Mouse (Mus musculus) 3T3-L1 (cell line): Measurements from ENCODE around the gene Cavin4.
"Not testable (repeated sequence)": the region's sequence is repeated elsewhere in the genome, so short reads cannot be mapped to it uniquely, and the experiment has no call there.

Experiments
- DNase-seq: peaks from one replicate; pipeline ENCODE4 v3.0.0-alpha.2; 2015; ENCODE audit warnings: low read depth, low spot score

The Cavin4 gene

DNA sequence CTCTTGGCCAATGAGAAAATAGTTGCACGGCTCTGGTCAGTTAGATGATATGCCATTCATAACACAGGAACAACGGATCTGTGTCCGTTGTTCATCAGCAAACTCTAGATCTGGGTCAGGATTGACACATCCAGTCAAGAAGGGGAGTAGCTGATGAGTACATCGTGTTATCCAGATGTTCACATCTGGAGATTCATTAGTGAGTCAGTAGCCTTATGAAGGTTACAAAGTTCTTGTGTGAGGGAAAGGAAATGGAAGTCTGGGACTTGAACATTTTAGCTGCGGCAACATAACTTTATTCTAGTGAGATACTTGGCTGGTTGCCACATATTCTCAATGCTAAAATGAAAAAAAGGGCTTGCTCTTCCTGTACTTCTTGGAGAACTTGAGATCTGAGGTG lies 9.6 kb downstream of the Cavin4 start:
- no peak for DNase-seq

DNA sequence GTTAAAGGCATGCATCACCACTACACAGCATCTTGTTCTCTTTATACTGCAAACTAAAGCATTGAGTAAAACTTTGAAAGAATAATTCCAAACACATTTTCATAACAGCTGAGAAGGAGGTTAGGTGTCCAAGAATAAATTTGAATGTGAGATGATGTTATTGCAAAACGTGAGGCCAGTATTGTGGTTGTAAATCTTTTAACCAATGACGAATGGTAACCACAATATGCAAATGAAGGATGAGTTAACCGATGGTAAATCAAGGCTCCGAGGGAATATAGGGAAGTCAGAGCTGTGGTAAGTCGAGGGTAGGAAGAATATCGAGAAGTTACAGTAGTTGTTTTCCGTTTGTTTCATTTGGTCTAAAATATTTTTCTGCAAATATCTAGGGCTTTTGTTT lies 11.1 kb downstream of the Cavin4 start:
- no peak for DNase-seq

DNA sequence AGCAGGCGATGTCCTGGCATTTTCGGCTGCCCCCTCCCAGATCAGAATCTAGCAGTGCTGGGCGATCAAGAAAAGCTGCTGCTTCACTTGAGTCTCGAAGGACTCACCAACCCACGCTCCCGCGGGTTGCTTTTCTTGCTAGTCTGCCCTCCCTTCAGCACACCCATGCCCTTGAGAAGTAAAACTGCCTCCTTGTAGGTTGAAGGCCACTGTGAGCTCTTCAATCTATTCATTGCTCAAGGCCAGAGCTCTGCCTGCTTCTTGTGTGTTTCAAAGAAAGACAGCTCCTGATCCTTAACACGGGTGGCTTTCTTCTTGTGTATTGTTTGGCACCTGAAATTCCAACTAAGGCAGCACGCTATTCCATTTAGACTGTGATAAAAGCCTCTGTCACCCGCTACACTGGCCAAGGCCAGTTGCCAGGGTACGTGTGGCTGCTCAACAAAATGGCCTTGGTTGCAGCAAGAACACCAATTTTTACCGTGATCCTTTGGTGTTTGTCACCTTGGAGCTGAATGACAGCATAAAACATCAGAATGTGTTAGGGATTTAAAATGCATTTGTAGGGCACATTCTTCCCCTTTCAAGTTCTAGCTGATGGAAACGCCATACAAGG lies 13.4 kb downstream of the Cavin4 start:
- DNase-seq = no peak

- no peak for DNase-seq
Observed at GRCm38 (mm10) chr4:48677276-48677675, 14.0 kb downstream of the Cavin4 start.

DNA sequence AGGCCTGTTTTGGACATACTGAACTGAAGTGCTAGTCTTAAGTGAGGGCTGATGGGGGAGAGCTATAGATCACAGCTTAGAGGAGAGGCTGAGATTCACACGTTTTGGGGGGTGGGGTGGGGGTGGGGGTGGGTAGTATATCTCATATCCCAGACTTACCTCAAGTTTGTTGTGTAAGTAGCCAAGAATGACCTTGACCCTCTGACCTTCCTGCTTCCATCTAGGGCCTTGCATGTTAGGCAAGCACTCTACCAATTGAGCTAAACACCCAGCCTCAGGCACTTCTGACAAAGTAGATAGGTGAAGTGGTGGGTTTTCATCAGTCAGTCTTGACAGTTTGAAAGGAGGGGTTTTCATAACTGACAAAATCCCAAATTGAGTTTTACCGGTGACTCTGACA lies 14.5 kb downstream of the Cavin4 start:
- no peak for DNase-seq

DNA sequence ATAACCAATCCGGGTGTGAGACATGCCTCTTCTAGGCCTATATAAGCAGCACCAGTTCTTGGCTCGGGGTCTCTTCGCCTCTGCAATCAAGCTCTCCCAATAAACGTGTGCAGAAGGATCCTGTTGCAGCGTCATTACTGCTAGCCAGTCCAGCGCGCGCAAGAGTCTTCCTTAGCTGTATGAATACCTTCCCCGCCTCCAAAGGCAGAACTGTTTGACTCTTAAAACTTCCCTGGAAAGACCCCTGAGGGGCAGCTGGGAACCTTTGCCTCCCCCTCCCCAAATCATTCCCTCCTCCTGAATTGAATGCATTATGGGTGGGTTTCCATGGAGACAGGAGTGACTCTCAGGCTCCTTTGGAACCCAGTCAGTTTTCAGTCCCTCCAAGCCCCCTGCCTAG lies 15.5 kb downstream of the Cavin4 start:
- DNase-seq = no peak

- DNase-seq = not testable (repeated sequence)
Observed at GRCm38 (mm10) chr4:48679728-48680127, 16.4 kb downstream of the Cavin4 start.

DNA sequence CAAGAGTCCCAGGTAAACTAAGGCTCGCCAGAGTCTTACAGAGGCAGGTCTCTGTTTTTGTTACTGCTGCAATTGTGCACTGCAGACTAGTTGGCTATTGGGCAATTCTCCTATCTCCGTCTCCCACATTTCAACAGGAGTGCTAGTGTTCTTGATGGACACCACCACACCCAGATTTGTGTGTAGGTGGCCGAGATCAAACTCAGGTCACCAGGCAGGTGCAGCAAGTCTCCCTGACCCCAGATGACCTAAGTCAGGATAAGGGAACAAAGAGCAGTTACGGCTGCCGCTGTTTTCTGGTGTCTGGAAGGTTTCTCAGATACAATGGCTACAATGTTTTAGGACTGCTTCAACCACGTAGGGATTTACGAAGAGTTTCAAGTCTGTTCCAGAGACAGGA lies 16.9 kb downstream of the Cavin4 start:
- DNase-seq = no peak

DNA sequence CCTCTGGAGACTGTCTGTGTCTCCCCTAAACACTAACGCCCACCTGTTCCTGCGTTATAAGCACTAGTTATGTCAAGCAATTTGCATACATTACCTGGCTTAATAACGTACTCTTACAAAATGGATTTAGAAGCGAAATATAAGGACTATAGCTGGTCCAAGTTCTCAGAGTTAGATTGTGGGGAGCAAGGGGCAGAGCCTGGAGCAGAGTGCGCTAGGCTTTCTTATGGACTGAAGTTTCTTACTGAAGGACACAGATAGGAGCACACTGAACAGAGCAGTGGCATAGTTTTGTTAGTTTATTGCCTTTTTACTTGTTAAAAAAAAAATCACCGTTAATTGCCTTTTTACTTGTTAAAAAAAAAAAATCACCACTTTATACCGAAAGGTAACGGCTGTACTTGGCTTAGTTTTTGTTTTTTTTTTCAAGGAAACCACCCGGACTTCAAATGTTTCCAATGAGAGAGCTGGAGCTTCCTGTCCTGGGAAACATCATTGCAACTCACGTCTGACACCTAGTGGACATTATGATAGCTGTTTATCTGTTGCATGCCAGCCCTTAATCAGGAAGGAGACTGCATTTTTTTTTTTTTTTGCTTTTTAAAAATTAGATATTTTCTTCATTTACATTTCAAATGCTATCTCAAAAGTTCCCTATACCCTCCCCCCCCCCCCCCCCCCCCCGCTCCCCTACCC lies 17.5 kb downstream of the Cavin4 start:
- DNase-seq = peak; percentile 95

- DNase-seq = no peak
Observed at GRCm38 (mm10) chr4:48683126-48683525, 19.8 kb downstream of the Cavin4 start.

DNA sequence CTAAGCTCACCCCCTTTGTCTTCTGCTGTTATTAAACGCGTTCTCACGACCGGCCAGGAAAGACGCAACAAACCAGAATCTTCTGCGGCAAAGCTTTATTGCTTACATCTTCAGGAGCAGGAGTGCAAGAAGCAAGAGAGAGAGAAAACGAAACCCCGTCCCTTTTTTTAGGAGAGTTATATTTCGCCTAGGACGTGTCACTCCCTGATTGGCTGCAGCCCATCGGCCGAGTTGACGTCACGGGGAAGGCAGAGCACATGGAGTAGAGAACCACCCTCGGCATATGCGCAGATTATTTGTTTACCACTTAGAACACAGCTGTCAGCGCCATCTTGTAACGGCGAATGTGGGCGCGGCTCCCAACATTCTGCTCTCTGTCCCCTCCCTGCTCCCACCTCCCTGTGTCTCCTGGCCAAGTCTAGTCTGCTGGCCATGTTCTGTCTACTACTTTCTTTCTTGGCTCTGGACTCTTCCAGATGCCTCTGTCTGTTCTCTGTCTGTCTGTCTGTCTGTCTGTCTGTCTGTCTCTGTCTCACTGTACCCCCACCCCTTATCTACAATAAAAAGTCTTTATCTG lies 20.4 kb downstream of the Cavin4 start:
- not testable (repeated sequence) for DNase-seq

DNA sequence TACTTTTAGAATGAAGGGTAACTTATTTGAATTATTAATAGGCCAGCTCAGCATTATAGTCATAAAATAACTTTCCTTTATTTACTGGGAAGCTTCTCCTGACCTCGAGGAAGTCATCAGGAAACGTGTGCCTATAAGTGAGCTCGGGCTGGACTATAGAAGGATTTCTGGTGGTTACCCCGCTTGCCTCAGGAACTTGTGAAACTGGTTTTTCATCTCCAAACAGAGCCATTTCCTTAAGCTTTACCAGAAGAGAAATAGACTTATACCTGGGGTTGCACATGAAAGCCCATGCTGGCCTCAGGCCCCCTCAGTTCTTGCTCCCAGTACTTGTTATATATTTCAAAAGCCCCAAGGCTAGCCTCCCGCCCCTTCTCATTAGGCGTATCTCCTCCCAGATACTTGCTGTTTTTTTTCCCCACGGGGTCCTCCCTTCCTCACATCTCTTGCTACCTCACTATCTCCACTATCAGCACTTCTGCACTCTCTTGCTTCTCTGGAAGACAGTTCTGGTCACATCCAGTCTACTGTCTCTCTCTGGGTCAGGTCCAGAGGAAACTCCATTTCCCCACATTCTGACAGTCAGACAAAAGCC lies 21.4 kb downstream of the Cavin4 start:
- DNase-seq = no peak

DNA sequence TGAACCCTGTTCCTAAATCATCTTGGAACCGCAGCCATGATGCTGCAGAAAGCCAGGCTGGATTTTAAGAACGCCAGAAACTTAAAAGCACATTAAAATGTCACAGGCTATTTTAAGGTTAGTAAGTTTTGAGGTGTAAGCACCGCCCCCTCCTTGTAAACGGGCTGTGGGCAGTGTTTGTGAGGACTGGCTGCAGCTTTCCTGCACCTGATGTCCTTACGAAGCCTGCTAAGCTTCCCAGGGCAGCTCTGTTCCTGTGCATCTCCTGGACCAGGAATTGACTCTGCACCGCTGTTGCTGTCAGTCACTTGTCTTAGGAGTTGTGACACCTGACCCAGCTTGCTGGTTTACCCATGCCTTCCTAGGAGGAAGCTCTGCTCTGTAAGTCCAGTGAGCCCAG lies 24.8 kb downstream of the Cavin4 start:
- no peak for DNase-seq

- peak; percentile 74 for DNase-seq
Observed at GRCm38 (mm10) chr4:48690640-48691039, 27.3 kb downstream of the Cavin4 start.

GRCm38 (mm10) chr4:48691793-48692437 lies 28.6 kb downstream of the Cavin4 start:
- peak; percentile 79 for DNase-seq

DNA sequence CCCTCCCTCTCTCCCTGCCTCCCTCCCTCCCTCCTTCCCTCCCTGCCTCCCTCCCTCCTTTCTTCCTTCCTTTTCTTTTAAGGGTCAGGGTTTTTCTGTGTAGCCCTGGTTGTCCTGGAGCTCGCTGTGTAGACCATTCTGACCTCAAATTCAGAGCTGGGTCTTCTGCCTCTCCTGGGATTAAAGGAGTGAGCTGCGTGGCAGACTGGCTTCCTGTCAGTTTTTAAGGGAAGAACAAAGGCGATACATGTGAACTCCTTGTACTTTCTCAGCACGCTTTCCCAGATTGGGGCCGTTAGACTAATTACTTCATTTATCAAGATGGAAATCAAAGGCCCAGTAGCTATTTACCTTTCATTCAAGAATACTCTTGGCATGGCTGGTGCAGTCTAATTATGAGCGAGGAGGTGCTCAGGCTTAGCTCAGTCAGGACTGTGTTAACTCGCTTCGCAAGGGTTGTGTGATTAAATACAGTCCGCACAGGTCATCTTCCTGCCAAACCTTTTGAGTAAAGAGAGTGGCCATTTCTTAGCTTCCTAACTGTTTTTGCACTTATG lies 29.5 kb downstream of the Cavin4 start:
- DNase-seq = no peak

GRCm38 (mm10) chr4:48696706-48697105 lies 33.4 kb downstream of the Cavin4 start:
- DNase-seq = no peak

- no peak for DNase-seq
Observed at GRCm38 (mm10) chr4:48697302-48697701, 34.0 kb downstream of the Cavin4 start.

DNA sequence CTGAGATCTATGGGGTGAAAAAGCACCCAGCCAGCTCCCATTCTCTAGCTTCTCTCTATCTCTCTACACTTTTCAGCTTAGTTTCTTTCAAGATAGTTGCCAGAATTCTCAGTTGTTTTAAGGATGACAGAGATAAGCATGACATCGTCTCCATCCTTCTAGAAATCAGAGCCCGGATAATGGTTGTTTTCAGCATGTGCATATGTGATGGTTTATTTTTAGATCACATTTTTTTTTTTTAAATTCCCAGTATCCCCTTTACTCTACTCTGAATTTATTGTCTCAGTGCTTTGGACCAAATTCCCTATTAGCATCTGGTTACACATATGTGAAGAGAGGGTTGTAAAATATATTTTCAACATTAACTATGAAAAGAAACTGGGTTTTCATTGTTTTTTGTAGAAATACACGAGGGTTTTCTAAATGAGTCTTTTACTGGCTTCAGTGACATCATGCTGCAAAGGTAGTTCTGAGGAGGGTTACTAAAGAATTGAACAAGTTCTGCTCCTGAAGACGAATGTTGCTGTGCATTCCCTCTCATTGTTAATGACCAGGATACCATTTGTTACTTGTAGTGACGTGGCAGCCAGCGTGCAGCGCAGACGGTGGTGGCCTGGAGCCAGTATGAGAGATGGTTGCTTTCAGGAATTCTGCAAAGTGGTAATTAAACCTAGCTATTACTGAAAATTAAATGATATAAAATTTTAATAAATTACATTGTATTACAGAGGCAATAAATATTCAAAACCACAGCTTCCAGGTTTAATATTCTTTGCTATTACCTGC lies 52.7 kb downstream of the Cavin4 start:
- no peak for DNase-seq

GRCm38 (mm10) chr4:48716817-48717216 lies 53.5 kb downstream of the Cavin4 start:
- DNase-seq = no peak
